Mouse (Mus musculus): ENCODE measurements around the gene Lgals2. TPM values are rescaled to one million over a fixed set of nuclear protein-coding genes. Genes with fewer than 3 reads are reported as not detected.
A peak's percentile ranks its signal among the peaks of the same experiment; 100 is the strongest.

Lgals2 gene
- total and polyA plus RNA-seq, 2 experiments from 2014 or later = not detected

DNA sequence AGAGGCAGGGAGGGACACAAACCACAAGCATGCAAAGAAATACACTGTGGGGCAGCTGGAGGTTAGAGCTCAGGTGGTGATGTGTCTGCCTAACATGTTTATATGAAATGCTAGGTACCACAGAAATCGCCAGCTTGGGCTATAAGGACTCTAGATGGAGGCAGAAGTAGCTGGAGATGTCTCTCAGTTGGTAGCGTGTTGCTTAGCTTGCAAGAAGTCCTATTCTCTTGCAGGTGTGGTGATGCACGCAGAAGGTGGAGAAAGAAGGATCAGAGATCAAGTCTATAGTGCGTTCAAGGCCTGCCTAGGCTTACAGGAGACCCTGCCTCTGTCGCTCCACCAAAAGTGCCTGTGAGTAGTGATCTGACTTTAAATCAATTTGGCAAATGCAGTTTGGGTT lies 20.2 kb upstream of the Lgals2 start:
- ATAC-seq (no peak), DNase-seq (ENCODE audit: low spot score) (no peak)
- WGBS = 68% methylated on average over 5 of the region's 5 CpGs
- H3K4me1 ChIP-seq (ENCODE audit: insufficient read depth, low read length) = 0 out of 2 replicates have a peak, but pooled peaks cover 4% of the 10 kb centered on the region
- H3K9me3 ChIP-seq (ENCODE audit: low read length) = no peaks in the 10 kb centered on the region
- H3K27ac ChIP-seq = peak overlapping the region; percentile 99
- 0 out of 2 replicates have a peak overlapping the region, but pooled peaks have one; percentile 8 for H3K4me3 ChIP-seq (ENCODE audit: low read length)
- no peaks in the 10 kb centered on the region for H3K36me3 ChIP-seq (ENCODE audit: insufficient read depth, low read length)
- H3K4me2 ChIP-seq (ENCODE audit: low read depth, low read length) = peak overlapping the region; percentile 89
- TF ChIP-seq CTCF (IDR thresholded peaks at IDR 0.05; ENCODE audit: low read depth) = no peak
- peak overlapping the region; percentile 13; the same call in 1 of the 2 replicates for H3K9ac ChIP-seq (replicated peaks; ENCODE audit: low read length)
- H3K27me3 ChIP-seq (ENCODE audit: insufficient read depth, low read length) = no peaks in the 10 kb centered on the region

DNA sequence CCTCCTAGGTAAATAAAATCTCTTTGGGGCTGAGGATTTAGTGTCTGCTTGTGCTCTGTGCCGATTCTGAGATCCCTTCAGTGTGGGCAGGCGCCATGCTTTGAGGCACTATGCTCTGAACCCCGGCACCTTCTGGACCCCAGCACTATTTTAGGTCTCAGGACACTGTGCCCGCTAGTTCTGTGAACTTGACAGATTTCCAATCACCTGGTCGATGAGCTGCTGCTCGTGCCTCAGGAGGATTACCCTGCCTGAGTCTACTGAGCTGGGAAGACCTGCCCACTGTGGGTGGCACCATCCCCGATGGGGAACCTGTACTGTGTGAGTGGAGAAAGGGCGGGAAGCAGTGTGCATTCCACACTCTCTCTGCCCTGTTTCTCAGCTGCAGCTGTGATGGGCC lies 19.7 kb upstream of the Lgals2 start:
- DNase-seq (ENCODE audit: low spot score) (no peak), ATAC-seq (no peak)
- H3K4me2 ChIP-seq (ENCODE audit: low read depth, low read length) = no peak overlapping the region
- no peak for TF ChIP-seq CTCF (IDR thresholded peaks at IDR 0.05; ENCODE audit: low read depth)
- H3K27ac ChIP-seq = peak overlapping the region; percentile 99; the same call in 1 of the 2 replicates
- WGBS = 77% methylated on average over 8 of the region's 8 CpGs
- no peaks in the 10 kb centered on the region for H3K36me3 ChIP-seq (ENCODE audit: insufficient read depth, low read length)
- H3K4me1 ChIP-seq (ENCODE audit: insufficient read depth, low read length) = 0 out of 2 replicates have a peak, but pooled peaks cover 4% of the 10 kb centered on the region
- no peaks in the 10 kb centered on the region for H3K27me3 ChIP-seq (ENCODE audit: insufficient read depth, low read length)
- no peaks in the 10 kb centered on the region for H3K9me3 ChIP-seq (ENCODE audit: low read length)
- no peak overlapping the region for H3K4me3 ChIP-seq (ENCODE audit: low read length)
- H3K9ac ChIP-seq (replicated peaks; ENCODE audit: low read length) = no peak overlapping the region

DNA sequence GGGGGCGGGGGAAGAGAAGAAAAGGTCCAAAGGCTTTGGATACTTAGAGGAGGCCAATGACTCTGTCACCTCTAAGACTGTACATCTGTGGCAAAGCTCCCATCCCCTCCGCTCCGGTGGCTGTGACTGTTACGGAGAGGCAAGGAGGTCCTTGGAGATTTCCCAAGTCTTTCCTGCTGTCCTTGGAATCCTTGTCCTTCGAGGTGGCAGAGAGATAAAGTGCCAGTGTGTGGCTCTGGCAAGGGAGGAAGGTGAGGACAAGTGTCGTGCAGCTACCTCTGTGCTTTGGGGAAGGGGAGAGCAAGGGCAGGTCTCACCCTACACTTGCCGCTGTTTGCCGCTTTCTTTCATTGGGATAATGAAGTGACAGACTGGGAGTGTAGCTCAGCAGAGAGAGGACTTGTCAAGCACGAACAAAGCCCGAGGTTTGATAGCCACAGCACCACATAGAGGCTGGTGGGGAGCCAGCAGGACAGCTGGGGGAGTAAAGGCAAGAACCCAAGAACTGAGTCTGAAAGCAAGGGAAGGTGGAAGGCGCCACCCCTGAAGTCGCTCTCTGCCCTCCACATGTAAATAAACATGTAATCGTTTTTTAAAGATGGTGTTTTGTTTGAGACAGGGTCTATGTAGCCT lies 18.6 kb upstream of the Lgals2 start:
- H3K27me3 ChIP-seq (ENCODE audit: insufficient read depth, low read length) = no peaks in the 10 kb centered on the region
- H3K9ac ChIP-seq (replicated peaks; ENCODE audit: low read length) = no peak overlapping the region
- no peaks in the 10 kb centered on the region for H3K9me3 ChIP-seq (ENCODE audit: low read length)
- ATAC-seq = no peak
- no peak overlapping the region for H3K27ac ChIP-seq
- TF ChIP-seq CTCF (IDR thresholded peaks at IDR 0.05; ENCODE audit: low read depth) = peak; percentile 40; the same call in 1 of the 2 replicates
- 0 out of 2 replicates have a peak, but pooled peaks cover 4% of the 10 kb centered on the region for H3K4me1 ChIP-seq (ENCODE audit: insufficient read depth, low read length)
- 37% methylated on average over 13 of the region's 13 CpGs for WGBS
- peak; percentile 60 for DNase-seq (ENCODE audit: low spot score)
- H3K36me3 ChIP-seq (ENCODE audit: insufficient read depth, low read length) = no peaks in the 10 kb centered on the region
- no peak overlapping the region for H3K4me3 ChIP-seq (ENCODE audit: low read length)
- no peak overlapping the region for H3K4me2 ChIP-seq (ENCODE audit: low read depth, low read length)

DNA sequence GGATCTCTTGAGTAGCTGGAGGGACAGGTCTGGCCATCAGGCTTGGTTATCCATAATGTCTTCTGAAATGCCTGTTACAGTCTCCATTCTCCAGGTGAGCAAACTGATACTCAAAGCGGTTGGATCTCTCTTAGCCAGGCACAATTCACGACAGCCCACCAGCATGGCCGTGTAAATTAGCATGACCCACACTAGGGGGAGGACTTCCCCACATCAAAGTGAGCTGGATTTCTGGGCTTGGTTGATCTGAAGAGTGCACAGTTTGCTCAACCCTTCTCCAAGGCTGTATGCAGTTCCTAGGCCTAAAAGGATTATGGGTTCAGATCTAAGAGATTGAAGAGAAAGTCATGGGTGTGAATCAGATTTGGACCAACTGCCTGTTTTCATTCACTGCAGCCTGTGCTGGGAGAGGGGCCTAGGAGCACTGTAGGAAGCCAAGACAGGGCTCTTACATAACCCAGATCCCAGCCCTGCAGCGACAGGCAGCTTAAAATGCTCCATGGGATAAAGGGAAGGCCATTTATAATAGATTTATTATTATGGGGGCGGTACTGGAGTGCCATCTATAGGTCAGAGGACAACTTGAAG lies 16.8 kb upstream of the Lgals2 start:
- Histone ChIP-seq H3K36me3 (ENCODE audit: insufficient read depth, low read length) (no peaks in the 10 kb centered on the region), H3K4me3 (ENCODE audit: low read length) (no peak overlapping the region), H3K4me1 (ENCODE audit: insufficient read depth, low read length) (0 out of 2 replicates have a peak, but pooled peaks cover 4% of the 10 kb centered on the region), H3K9ac (replicated peaks; ENCODE audit: low read length) (no peak overlapping the region), H3K27ac (no peak overlapping the region), H3K9me3 (ENCODE audit: low read length) (no peaks in the 10 kb centered on the region), H3K27me3 (ENCODE audit: insufficient read depth, low read length) (no peaks in the 10 kb centered on the region), H3K4me2 (ENCODE audit: low read depth, low read length) (no peak overlapping the region)
- no peak; the same call in 1 of the 2 replicates for TF ChIP-seq CTCF (IDR thresholded peaks at IDR 0.05; ENCODE audit: low read depth)
- DNase-seq (ENCODE audit: low spot score) = no peak
- WGBS = 49% methylated on average over 5 of the region's 5 CpGs
- ATAC-seq = no peak

DNA sequence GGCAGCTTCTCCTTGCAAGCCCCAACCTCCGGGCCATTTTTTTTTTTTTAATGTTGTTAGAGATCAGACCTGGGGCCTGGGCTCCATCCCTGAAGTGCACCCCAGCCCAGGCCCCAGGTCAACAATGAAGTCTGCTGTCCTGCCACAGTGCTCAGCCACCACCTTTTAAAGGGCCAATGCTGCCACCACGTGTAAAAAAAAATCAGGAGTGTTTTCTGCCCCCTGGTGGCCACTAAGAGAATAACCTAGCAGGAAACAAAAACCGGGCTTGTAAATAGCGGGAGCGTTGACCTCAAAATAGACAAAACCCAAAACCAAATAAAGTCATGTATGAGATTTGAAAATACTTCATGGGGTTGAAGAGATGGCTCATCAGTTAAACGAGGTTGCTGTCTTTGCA lies 14.4 kb upstream of the Lgals2 start:
- 24% methylated on average over 6 of the region's 6 CpGs for WGBS
- no peak overlapping the region for H3K4me2 ChIP-seq (ENCODE audit: low read depth, low read length)
- peak; percentile 78 for DNase-seq (ENCODE audit: low spot score)

DNA sequence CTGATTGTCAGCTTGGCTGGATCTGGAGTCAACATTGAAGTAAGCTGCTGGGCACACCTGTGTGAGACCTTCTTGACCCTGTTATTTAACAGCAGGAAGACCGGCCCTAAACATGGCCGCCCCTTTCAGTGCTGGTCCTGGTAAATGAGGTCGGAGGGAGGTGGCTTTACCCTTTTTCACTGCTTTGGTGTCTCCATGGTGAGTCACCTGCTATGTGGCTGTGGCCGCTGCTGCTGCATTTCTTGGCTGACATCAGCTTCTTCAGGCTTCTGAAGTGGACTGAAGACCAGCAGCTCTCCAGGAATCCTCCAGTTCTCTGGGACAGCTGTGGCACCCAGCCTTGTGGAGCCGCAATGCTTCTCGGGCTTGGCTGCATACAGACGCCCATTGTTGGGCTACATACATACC lies 13.5 kb upstream of the Lgals2 start:
- Histone ChIP-seq H3K4me1 (ENCODE audit: insufficient read depth, low read length) (0 out of 2 replicates have a peak, but pooled peaks cover 3% of the 10 kb centered on the region), H3K9me3 (ENCODE audit: low read length) (no peaks in the 10 kb centered on the region), H3K27ac (peak overlapping the region; percentile 78), H3K4me2 (ENCODE audit: low read depth, low read length) (no peak overlapping the region), H3K9ac (replicated peaks; ENCODE audit: low read length) (no peak overlapping the region), H3K27me3 (ENCODE audit: insufficient read depth, low read length) (no peaks in the 10 kb centered on the region), H3K36me3 (ENCODE audit: insufficient read depth, low read length) (no peaks in the 10 kb centered on the region), H3K4me3 (ENCODE audit: low read length) (no peak overlapping the region)
- TF ChIP-seq CTCF (IDR thresholded peaks at IDR 0.05; ENCODE audit: low read depth) = no peak
- peak; percentile 70 for ATAC-seq
- peak; percentile 43 for DNase-seq (ENCODE audit: low spot score)
- 28% methylated on average over 7 of the region's 7 CpGs for WGBS

More for the DNA sequence above, 14.4 kb upstream of the Lgals2 start:
- Histone ChIP-seq H3K36me3 (ENCODE audit: insufficient read depth, low read length) (no peaks in the 10 kb centered on the region), H3K4me1 (ENCODE audit: insufficient read depth, low read length) (0 out of 2 replicates have a peak, but pooled peaks cover 4% of the 10 kb centered on the region), H3K9me3 (ENCODE audit: low read length) (no peaks in the 10 kb centered on the region), H3K9ac (replicated peaks; ENCODE audit: low read length) (no peak overlapping the region), H3K27me3 (ENCODE audit: insufficient read depth, low read length) (no peaks in the 10 kb centered on the region), H3K27ac (no peak overlapping the region), H3K4me3 (ENCODE audit: low read length) (no peak overlapping the region)
- no peak for ATAC-seq
- TF ChIP-seq CTCF (IDR thresholded peaks at IDR 0.05; ENCODE audit: low read depth) = peak; percentile 80

DNA sequence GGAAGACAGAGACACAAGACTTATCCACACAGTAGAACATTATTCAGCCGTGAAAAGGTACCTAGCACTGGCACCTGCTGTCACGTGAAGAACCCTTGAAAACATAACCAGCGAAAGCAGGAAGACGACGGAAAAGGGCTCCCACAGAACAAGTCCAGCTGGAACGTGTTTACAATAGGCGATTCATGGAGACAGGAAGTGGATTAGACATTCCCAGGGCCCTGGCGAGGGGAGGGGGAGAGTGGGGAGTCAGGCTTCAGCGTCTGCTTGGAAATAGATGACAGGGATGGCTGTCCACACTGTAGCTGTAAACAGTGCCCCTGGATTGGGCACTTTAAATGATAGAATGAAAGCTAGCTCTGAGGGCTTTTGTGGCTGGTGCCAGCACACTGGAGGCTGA lies 13.1 kb upstream of the Lgals2 start:
- H3K36me3 ChIP-seq (ENCODE audit: insufficient read depth, low read length) = no peaks in the 10 kb centered on the region
- DNase-seq (ENCODE audit: low spot score) (peak; percentile 73), ATAC-seq (peak; percentile 89)
- no peak for TF ChIP-seq CTCF (IDR thresholded peaks at IDR 0.05; ENCODE audit: low read depth)
- no peaks in the 10 kb centered on the region for H3K4me1 ChIP-seq (ENCODE audit: insufficient read depth, low read length)
- H3K9me3 ChIP-seq (ENCODE audit: low read length) = no peaks in the 10 kb centered on the region
- peak overlapping the region; percentile 78 for H3K27ac ChIP-seq
- no peak overlapping the region for H3K4me2 ChIP-seq (ENCODE audit: low read depth, low read length)
- H3K9ac ChIP-seq (replicated peaks; ENCODE audit: low read length) = no peak overlapping the region
- WGBS = 19% methylated on average over 9 of the region's 9 CpGs
- H3K4me3 ChIP-seq (ENCODE audit: low read length) = no peak overlapping the region
- H3K27me3 ChIP-seq (ENCODE audit: insufficient read depth, low read length) = no peaks in the 10 kb centered on the region
